Mouse (Mus musculus) CD4-positive naive resting alpha-beta T cell, adult 76 days (primary cell): ENCODE data around the gene Gm36245. TPM values are rescaled to one million over a fixed set of nuclear protein-coding genes. Genes with fewer than 3 reads are reported as not detected.

Experiments
- total RNA-seq: library from RNA; stranded (reverse); gene quantifications from one replicate; pipeline ENCODE4 v1.2.4, GENCODE M21; 2023

Gene Gm36245
- not detected for total RNA-seq

GRCm38 (mm10) chr15:77598958-77599357 is at the start of gene Gm36245:
Gm36245 (plus strand) TSS chr15:77599258.

GRCm38 (mm10) chr15:77561792-77562191 is 37.3 kb upstream of the Gm36245 start, which contains the start of gene 1700025B11Rik:
1700025B11Rik (minus strand) TSS chr15:77561892.

GRCm38 (mm10) chr15:77595961-77596360 is 3.1 kb upstream of the Gm36245 start, which contains the start of gene Apol10b:
Apol10b (minus strand) TSS chr15:77596125.

GRCm38 (mm10) chr15:77643176-77643575 is 44.1 kb downstream of the Gm36245 start, which contains the start of gene Apol11b:
Apol11b (minus strand) TSS chr15:77643286.

Other genes with a start within 250 kb of the Gm36245 start
- gene Apol7a, start 200.1 kb upstream of the Gm36245 start, total RNA-seq = not detected
- gene Apol9a, start 188.1 kb upstream of the Gm36245 start, total RNA-seq = 7.2 TPM
- gene Apol7b, start 151.8 kb upstream of the Gm36245 start, total RNA-seq = 0.59 TPM
- gene Apol10a, start 122.2 kb upstream of the Gm36245 start, total RNA-seq = not detected
- 2.6 TPM for gene Apol11a, start 91.0 kb upstream of the Gm36245 start, total RNA-seq
- gene Apol7c, start 65.9 kb upstream of the Gm36245 start, total RNA-seq = 1.2 TPM
- not detected for gene 1700025B11Rik, start 37.4 kb upstream of the Gm36245 start, total RNA-seq
- gene Apol10b, start 3.1 kb upstream of the Gm36245 start, total RNA-seq = 1.6 TPM
- 8.4 TPM for gene Apol11b, start 44.0 kb downstream of the Gm36245 start, total RNA-seq
- 53.8 TPM for gene Apol7e, start 99.6 kb downstream of the Gm36245 start, total RNA-seq
- gene Apol9b, start 129.8 kb downstream of the Gm36245 start, total RNA-seq = 2.6 TPM
- 20.0 TPM for gene Apol8, start 157.7 kb downstream of the Gm36245 start, total RNA-seq
- gene Myh9, start 242.9 kb downstream of the Gm36245 start, total RNA-seq = 1,061 TPM